Mouse (Mus musculus) embryonic facial prominence, embryonic 12.5 days (tissue): ENCODE measurements around the gene Rgl1. TPM values are rescaled to one million over a fixed set of nuclear protein-coding genes. Genes with fewer than 3 reads are reported as not detected.
A peak's percentile ranks its signal among the peaks of the same experiment; 100 is the strongest.
"Not testable (repeated sequence)": the region's sequence is repeated elsewhere in the genome, so short reads cannot be mapped to it uniquely, and the experiment has no call there.

ENCODE experiments used
- ATAC-seq: fragments of 200-750 bp; cut with Nextera tagmentation; 2 replicates; pipeline ENCODE4 v1.8.0; 2017; ENCODE audit not compliant: insufficient number of reproducible peaks, insufficient read depth, low FRiP score, low TSS enrichment
- H3K27ac ChIP-seq: fragments of 300-500 bp; sonication (generic); 2 replicates; pipeline ENCODE4 v1.5.1; 2016; ENCODE audit warnings: mild to moderate bottlenecking
- H3K27me3 ChIP-seq: fragments of 300-500 bp; sonication (generic); 2 replicates; pipeline ENCODE4 v1.6.1; 2016; ENCODE audit warnings: mild to moderate bottlenecking, moderate library complexity
- H3K36me3 ChIP-seq: fragments of 300-500 bp; sonication (generic); 2 replicates; pipeline ENCODE4 v1.6.1; 2016; ENCODE audit warnings: mild to moderate bottlenecking
- H3K4me1 ChIP-seq: fragments of 300-500 bp; sonication (generic); 2 replicates; pipeline ENCODE4 v1.6.1; 2016
- H3K4me2 ChIP-seq: fragments of 300-500 bp; sonication (generic); replicated peaks from 2 replicates; pipeline ENCODE4 v1.6.1; 2016; ENCODE audit warnings: mild to moderate bottlenecking, moderate library complexity
- H3K4me3 ChIP-seq: fragments of 300-500 bp; sonication (generic); 2 replicates; pipeline ENCODE4 v1.5.1; 2016; ENCODE audit warnings: mild to moderate bottlenecking
- H3K9ac ChIP-seq: fragments of 300-500 bp; sonication (generic); 2 replicates; pipeline ENCODE4 v1.6.1; 2016; ENCODE audit warnings: mild to moderate bottlenecking, moderate library complexity
- H3K9me3 ChIP-seq: fragments of 300-500 bp; sonication (generic); 2 replicates; pipeline ENCODE4 v1.6.1; 2016; ENCODE audit warnings: mild to moderate bottlenecking, moderate library complexity
- WGBS: fragments of 180-500 bp; shearing (Covaris S2); methylation state at CpG from one replicate; pipeline ENCODE4 v1.1.7; 2016; 5-methylcytosine and 5-hydroxymethylcytosine counted together
- polyA plus RNA-seq: library from polyadenylated mRNA; unstranded; fragments of >200 nt; fragmentation: Nextera tagmentation; extraction: Ambion mirVana; gene quantifications from 2 replicates; pipeline ENCODE4 v1.2.1, GENCODE M21; 2016

Gene Rgl1
- polyA plus RNA-seq, 1 experiment from 2014 or later: 27.6 TPM

DNA sequence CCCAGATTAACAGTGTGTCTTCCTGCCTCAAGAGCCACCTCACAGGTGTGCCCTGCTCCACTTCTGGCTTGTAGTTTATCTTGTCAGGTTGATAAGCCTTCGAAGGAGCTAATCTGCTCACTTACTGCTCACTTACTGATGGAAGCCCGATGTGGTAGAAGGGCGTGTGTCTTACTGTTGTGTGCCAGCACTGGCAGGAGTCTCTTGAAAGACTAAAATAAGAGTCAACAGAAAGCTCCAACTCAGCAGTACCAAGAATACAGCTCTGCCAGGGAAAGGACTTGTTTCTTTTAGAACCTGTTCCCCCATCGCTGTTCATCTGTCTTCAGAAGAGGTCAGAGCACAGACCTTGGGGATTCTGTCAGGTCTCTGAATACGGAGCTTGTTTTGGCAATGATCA is 118.1 kb downstream of the Rgl1 start:
- 86% methylated on average over 5 of the region's 5 CpGs for WGBS
- Histone ChIP-seq H3K4me2 (no peak overlapping the region), H3K4me1 (no peaks in the 10 kb centered on the region), H3K9ac (no peak overlapping the region), H3K27me3 (no peaks in the 10 kb centered on the region), H3K9me3 (no peaks in the 10 kb centered on the region), H3K36me3 (no peaks in the 10 kb centered on the region), H3K27ac (no peak overlapping the region), H3K4me3 (no peak overlapping the region)
- ATAC-seq: no peak

- H3K9me3 ChIP-seq, H3K4me2 ChIP-seq, ATAC-seq, H3K4me3 ChIP-seq, H3K27me3 ChIP-seq, H3K27ac ChIP-seq, H3K36me3 ChIP-seq, H3K9ac ChIP-seq: not testable (repeated sequence)
- WGBS: 75% methylated on average over 10 of the region's 10 CpGs
- peaks cover 17% of the 10 kb centered on the region for H3K4me1 ChIP-seq
Measured at GRCm38 (mm10) chr1:152642207-152642606, 123.9 kb downstream of the Rgl1 start.

DNA sequence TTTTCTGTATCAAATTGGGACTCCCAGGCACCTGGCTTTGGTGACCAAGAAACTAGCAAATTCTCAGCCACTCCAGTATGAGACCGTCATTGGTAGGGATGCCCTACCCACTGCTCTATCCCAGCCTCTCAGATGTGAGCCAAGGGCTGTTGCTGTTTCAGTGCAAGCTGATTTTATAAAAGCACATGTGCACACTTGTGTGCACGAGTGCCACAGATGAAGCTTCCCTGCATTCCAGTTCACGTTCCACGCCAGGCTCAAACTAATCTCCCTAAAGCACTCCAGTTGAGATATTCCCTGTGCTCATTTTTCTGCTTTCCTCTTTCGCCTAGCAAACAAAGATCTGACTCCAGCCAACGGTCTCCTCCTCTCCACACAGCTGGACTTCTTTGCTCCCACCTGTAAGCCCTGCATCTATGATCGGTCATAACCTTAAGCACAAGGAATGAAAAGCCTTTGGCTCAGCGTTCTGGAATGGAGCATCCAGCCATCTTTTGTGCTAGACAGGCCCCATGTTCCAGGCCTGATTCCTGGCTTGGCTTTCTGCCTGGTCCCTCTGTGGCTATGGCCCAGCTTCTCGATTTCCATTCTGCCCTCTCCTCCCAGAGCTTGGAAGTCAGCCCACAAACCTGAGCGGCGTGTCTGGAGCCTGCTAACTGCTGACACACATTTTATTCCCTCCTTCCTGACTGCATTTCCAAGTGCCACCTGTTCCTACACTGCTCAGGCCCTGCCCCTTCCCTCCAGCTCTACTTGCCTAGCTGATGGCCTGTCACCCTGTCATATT is 125.8 kb downstream of the Rgl1 start:
- H3K4me2 ChIP-seq: no peak overlapping the region
- H3K27me3 ChIP-seq: no peaks in the 10 kb centered on the region
- WGBS: 65% methylated on average over 11 of the region's 11 CpGs
- peak; percentile 77; the same call in 1 of the 2 replicates for ATAC-seq
- H3K36me3 ChIP-seq: no peaks in the 10 kb centered on the region
- no peak overlapping the region for H3K4me3 ChIP-seq
- peak overlapping the region; percentile 76 for H3K27ac ChIP-seq
- H3K9me3 ChIP-seq: no peaks in the 10 kb centered on the region
- peaks cover 17% of the 10 kb centered on the region for H3K4me1 ChIP-seq
- no peak overlapping the region for H3K9ac ChIP-seq

- Histone ChIP-seq H3K36me3 (no peaks in the 10 kb centered on the region), H3K4me2 (no peak overlapping the region), H3K4me3 (no peak overlapping the region), H3K27ac (no peak overlapping the region), H3K27me3 (no peaks in the 10 kb centered on the region), H3K9me3 (no peaks in the 10 kb centered on the region), H3K9ac (no peak overlapping the region), H3K4me1 (peaks cover 17% of the 10 kb centered on the region)
- WGBS: 87% methylated on average over 7 of the region's 7 CpGs
- no peak for ATAC-seq
Measured at GRCm38 (mm10) chr1:152639344-152639743, 126.8 kb downstream of the Rgl1 start.

DNA sequence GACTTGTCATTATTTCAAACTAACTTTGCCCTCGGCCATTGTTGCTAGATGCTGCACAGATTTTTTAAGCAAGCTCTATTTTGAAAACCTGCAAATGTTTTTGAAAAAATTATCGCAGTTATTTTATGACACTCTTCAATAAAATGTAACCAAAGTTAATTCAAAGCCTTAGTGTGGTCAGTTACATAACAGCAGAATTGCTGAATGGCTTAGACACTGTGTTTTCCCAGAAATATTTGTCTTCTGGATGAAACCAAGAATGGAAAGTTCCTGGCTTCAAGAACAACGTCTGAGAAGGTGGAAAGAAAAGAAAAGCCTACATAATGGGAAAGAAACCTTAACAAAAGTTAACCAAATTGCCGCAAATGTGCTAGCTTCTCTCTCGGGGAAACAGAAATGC is 131.5 kb downstream of the Rgl1 start:
- no peak overlapping the region for H3K4me3 ChIP-seq
- no peak overlapping the region for H3K9ac ChIP-seq
- WGBS: 78% methylated on average over 5 of the region's 5 CpGs
- 0 out of 2 replicates have a peak, but pooled peaks cover 3% of the 10 kb centered on the region for H3K9me3 ChIP-seq
- H3K4me1 ChIP-seq: no peaks in the 10 kb centered on the region
- ATAC-seq: no peak
- H3K4me2 ChIP-seq: no peak overlapping the region
- H3K36me3 ChIP-seq: no peaks in the 10 kb centered on the region
- H3K27me3 ChIP-seq: no peaks in the 10 kb centered on the region
- no peak overlapping the region for H3K27ac ChIP-seq

GRCm38 (mm10) chr1:152629780-152630179 is 136.4 kb downstream of the Rgl1 start:
- 0 out of 2 replicates have a peak, but pooled peaks cover 3% of the 10 kb centered on the region for H3K9me3 ChIP-seq
- ATAC-seq: no peak

GRCm38 (mm10) chr1:152625651-152626050 is 140.5 kb downstream of the Rgl1 start:
- 0 out of 2 replicates have a peak, but pooled peaks cover 7% of the 10 kb centered on the region for H3K27me3 ChIP-seq
- H3K27ac ChIP-seq: peak overlapping the region; percentile 79; the same call in 1 of the 2 replicates
- H3K4me1 ChIP-seq: peaks cover 21% of the 10 kb centered on the region
- H3K36me3 ChIP-seq: no peaks in the 10 kb centered on the region
- ATAC-seq: no peak
- H3K9ac ChIP-seq: peak overlapping the region; percentile 61; the same call in 1 of the 2 replicates
- peak overlapping the region; percentile 59 for H3K4me2 ChIP-seq
- H3K9me3 ChIP-seq: no peaks in the 10 kb centered on the region
- peak overlapping the region; percentile 52; the same call in 1 of the 2 replicates for H3K4me3 ChIP-seq

More at GRCm38 (mm10) chr1:152629780-152630179, 136.4 kb downstream of the Rgl1 start:
- H3K4me2 ChIP-seq: no peak overlapping the region
- H3K36me3 ChIP-seq: no peaks in the 10 kb centered on the region
- H3K27me3 ChIP-seq: 0 out of 2 replicates have a peak, but pooled peaks cover 7% of the 10 kb centered on the region
- WGBS: 27% methylated on average over 3 of the region's 3 CpGs
- no peak overlapping the region for H3K27ac ChIP-seq
- H3K4me3 ChIP-seq: no peak overlapping the region
- H3K4me1 ChIP-seq: no peaks in the 10 kb centered on the region
- no peak overlapping the region for H3K9ac ChIP-seq

DNA sequence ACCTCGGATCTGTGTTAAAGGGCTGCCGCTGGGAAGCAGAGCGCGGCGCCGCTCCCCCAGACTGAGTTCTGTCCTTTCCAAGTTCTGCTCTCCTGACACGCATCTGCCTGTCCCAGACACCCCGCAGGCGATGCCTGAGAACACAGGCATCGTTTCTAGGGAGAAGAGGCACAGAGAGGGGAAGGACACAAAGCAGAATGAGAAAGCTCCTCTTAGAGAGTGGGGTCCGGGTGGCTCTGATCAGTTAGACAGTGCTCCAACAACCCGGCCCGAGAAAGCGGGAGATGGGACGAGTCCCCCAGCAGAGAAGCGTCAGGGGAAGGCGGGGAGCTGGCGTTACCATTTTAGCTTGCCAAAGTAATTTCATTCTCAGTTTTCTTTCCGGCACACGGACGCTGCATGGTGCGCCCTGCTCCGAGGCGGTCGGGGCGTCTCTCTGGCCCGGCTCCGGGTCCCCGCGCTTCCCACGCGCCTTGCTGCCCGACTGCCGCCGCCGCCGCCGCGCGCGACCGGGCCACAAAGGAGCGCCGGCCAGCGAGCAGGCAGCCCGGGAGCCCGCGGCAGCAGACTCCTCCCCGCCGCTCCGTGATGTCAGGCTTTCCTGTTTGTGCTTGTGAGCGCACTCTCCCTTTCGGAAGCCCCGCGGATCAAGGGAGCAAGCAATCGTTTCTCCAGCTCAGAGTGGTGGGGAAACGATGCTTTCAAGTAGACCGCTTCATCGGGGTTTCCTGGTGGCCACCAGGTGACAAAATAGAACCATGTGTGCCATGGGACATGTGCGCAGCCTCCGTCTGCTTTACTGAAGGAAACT is 141.3 kb downstream of the Rgl1 start:
- Histone ChIP-seq H3K9ac (peak overlapping the region; percentile 61), H3K36me3 (no peaks in the 10 kb centered on the region), H3K27me3 (0 out of 2 replicates have a peak, but pooled peaks cover 7% of the 10 kb centered on the region), H3K27ac (peak overlapping the region; percentile 79), H3K4me1 (peaks cover 22% of the 10 kb centered on the region), H3K9me3 (no peaks in the 10 kb centered on the region), H3K4me3 (peak overlapping the region; percentile 52), H3K4me2 (peak overlapping the region; percentile 59)
- WGBS: under 1% methylated on average over 61 of the region's 61 CpGs
- peak; percentile 83 for ATAC-seq

DNA sequence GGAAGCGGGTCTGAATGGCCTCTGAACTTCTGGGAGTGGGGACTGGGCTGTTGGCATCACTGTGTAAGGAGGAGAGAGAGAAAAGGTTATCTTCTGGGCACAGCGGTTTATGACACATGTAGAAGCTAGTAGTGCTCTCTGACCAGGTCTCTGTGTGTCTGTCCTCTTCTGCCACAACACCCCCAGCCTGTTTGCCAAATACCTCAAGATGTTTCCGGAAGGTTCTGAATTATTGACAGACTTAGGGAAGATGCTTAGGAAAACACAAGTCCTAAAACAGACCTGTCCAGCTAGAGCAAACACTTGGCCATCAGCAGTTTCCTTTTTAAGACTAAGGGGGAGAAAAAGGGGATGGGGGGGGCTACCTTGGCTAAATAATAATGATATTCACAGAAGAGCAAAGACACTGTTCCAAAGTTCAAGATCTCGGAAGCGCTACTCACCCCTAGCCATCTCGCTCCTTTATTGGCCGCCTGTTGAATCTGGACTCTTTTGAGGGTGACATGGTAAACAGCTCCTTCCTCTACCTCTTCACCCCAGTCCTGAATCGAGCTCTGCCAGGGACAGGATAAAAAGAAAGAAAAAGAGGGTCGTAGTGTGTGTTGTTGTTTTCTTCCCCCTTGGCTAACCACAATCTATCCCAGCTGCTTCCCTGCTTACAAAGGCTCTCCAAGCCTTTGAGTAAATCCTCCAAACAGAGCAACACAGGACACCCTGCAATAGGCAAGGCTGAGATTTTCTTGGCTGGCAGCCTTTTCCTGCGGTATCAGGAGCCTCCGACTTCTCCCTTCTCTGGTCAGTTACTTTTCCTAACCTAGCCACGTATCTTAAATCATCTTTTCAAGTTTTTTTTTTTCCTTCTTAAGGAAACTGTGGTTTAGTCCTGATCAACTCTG is 142.5 kb downstream of the Rgl1 start:
- ATAC-seq: no peak
- Histone ChIP-seq H3K36me3 (no peaks in the 10 kb centered on the region), H3K27me3 (0 out of 2 replicates have a peak, but pooled peaks cover 7% of the 10 kb centered on the region), H3K9me3 (no peaks in the 10 kb centered on the region), H3K4me1 (peaks cover 25% of the 10 kb centered on the region), H3K27ac (no peak overlapping the region), H3K9ac (peak overlapping the region; percentile 61; the same call in 1 of the 2 replicates), H3K4me2 (peak overlapping the region; percentile 59), H3K4me3 (peak overlapping the region; percentile 52)
- WGBS: 35% methylated on average over 12 of the region's 12 CpGs

GRCm38 (mm10) chr1:152622765-152623211 is 143.4 kb downstream of the Rgl1 start:
- ATAC-seq: no peak
- Histone ChIP-seq H3K4me1 (peaks cover 28% of the 10 kb centered on the region), H3K9me3 (no peaks in the 10 kb centered on the region), H3K9ac (no peak overlapping the region), H3K4me3 (peak overlapping the region; percentile 52; the same call in 1 of the 2 replicates), H3K36me3 (no peaks in the 10 kb centered on the region), H3K27me3 (0 out of 2 replicates have a peak, but pooled peaks cover 7% of the 10 kb centered on the region), H3K27ac (no peak overlapping the region), H3K4me2 (peak overlapping the region; percentile 59)
- 66% methylated on average over 9 of the region's 9 CpGs for WGBS

DNA sequence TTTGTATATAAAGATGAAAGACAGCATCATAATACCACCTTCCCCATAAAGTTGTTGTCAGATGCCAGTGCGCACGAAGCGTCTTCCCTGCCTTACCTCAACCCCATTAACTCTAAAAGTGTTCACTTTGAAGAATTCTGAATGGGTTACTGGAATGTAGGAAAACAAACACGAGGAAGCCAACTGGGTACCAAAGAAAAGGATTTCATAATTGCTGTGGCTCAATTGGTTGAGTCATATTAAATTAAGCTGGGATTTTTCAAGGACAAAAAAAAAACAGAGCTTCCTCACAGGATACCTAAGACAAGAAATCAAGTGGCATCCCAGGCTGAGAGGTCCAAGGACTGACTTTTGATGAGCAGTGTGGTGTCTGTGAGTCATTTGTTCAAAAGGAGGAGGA is 144.5 kb downstream of the Rgl1 start:
- 76% methylated on average over 4 of the region's 4 CpGs for WGBS
- H3K27me3 ChIP-seq: 0 out of 2 replicates have a peak, but pooled peaks cover 7% of the 10 kb centered on the region
- no peak for ATAC-seq
- no peak overlapping the region for H3K9ac ChIP-seq
- no peaks in the 10 kb centered on the region for H3K36me3 ChIP-seq
- no peaks in the 10 kb centered on the region for H3K9me3 ChIP-seq
- H3K4me3 ChIP-seq: no peak overlapping the region
- no peak overlapping the region for H3K4me2 ChIP-seq
- no peak overlapping the region for H3K27ac ChIP-seq
- H3K4me1 ChIP-seq: peaks cover 37% of the 10 kb centered on the region
